Mouse (Mus musculus): ENCODE data around the gene Bmp6. TPM values are rescaled to one million over a fixed set of nuclear protein-coding genes. Genes with fewer than 3 reads are reported as not detected.

The Bmp6 gene
- total and polyA plus RNA-seq, 2 experiments from 2014 or later: 3.8 to 16.3 TPM

- no peak overlapping the region for H3K9ac ChIP-seq
- WGBS: 93% methylated on average over 10 of the region's 10 CpGs
These were observed 162.0 kb downstream of the Bmp6 start for GRCm38 (mm10) chr13:38506936-38507335.

GRCm38 (mm10) chr13:38509681-38510341 lies 164.9 kb downstream of the Bmp6 start:
- no peaks in the 10 kb centered on the region for H3K4me1 ChIP-seq (ENCODE audit: insufficient read depth)
- no peak overlapping the region for H3K4me2 ChIP-seq (ENCODE audit: low read depth)
- H3K36me3 ChIP-seq (ENCODE audit: insufficient read depth): peaks cover 43% of the 10 kb centered on the region
- H3K9ac ChIP-seq: no peak overlapping the region
- no peak overlapping the region for H3K27ac ChIP-seq (ENCODE audit: low read depth, low read length)
- no peak for TF ChIP-seq CTCF (IDR thresholded peaks at IDR 0.05; ENCODE audit: low read depth)
- DNase-seq (peak; percentile 33), ATAC-seq (peak; percentile 25; the same call in 1 of the 2 replicates)
- no peaks in the 10 kb centered on the region for H3K9me3 ChIP-seq (ENCODE audit: low read length)
- H3K27me3 ChIP-seq (ENCODE audit: insufficient read depth, low read length): no peaks in the 10 kb centered on the region
- H3K4me3 ChIP-seq (ENCODE audit: low read depth, low read length): no peak overlapping the region
- WGBS: 73% methylated on average over 8 of the region's 8 CpGs

More at GRCm38 (mm10) chr13:38506936-38507335, 162.0 kb downstream of the Bmp6 start:
- no peak overlapping the region for H3K4me3 ChIP-seq (ENCODE audit: low read depth, low read length)
- no peaks in the 10 kb centered on the region for H3K27me3 ChIP-seq (ENCODE audit: insufficient read depth, low read length)
- H3K4me1 ChIP-seq (ENCODE audit: insufficient read depth): no peaks in the 10 kb centered on the region
- H3K36me3 ChIP-seq (ENCODE audit: insufficient read depth): peaks cover 53% of the 10 kb centered on the region
- DNase-seq (no peak), ATAC-seq (no peak)
- TF ChIP-seq CTCF (IDR thresholded peaks at IDR 0.05; ENCODE audit: low read depth): no peak
- no peak overlapping the region for H3K4me2 ChIP-seq (ENCODE audit: low read depth)
- H3K27ac ChIP-seq (ENCODE audit: low read depth, low read length): no peak overlapping the region
- no peaks in the 10 kb centered on the region for H3K9me3 ChIP-seq (ENCODE audit: low read length)

GRCm38 (mm10) chr13:38511979-38512378 lies 167.1 kb downstream of the Bmp6 start:
- no peak for TF ChIP-seq CTCF (IDR thresholded peaks at IDR 0.05; ENCODE audit: low read depth)
- Histone ChIP-seq H3K36me3 (ENCODE audit: insufficient read depth) (peaks cover 37% of the 10 kb centered on the region), H3K4me1 (ENCODE audit: insufficient read depth) (no peaks in the 10 kb centered on the region), H3K9me3 (ENCODE audit: low read length) (no peaks in the 10 kb centered on the region), H3K27ac (ENCODE audit: low read depth, low read length) (no peak overlapping the region), H3K4me3 (ENCODE audit: low read depth, low read length) (no peak overlapping the region), H3K27me3 (ENCODE audit: insufficient read depth, low read length) (no peaks in the 10 kb centered on the region), H3K9ac (no peak overlapping the region), H3K4me2 (ENCODE audit: low read depth) (no peak overlapping the region)
- ATAC-seq (no peak), DNase-seq (no peak)
- WGBS: 87% methylated on average over 10 of the region's 10 CpGs

- H3K27ac ChIP-seq (ENCODE audit: low read depth, low read length): no peak overlapping the region
- DNase-seq: no peak
- no peak overlapping the region for H3K4me2 ChIP-seq (ENCODE audit: low read depth)
- H3K9ac ChIP-seq: no peak overlapping the region
- H3K9me3 ChIP-seq (ENCODE audit: low read length): no peaks in the 10 kb centered on the region
- peaks cover 50% of the 10 kb centered on the region for H3K36me3 ChIP-seq (ENCODE audit: insufficient read depth)
- no peaks in the 10 kb centered on the region for H3K27me3 ChIP-seq (ENCODE audit: insufficient read depth, low read length)
- no peak for ATAC-seq
- no peak for TF ChIP-seq CTCF (IDR thresholded peaks at IDR 0.05; ENCODE audit: low read depth)
- no peaks in the 10 kb centered on the region for H3K4me1 ChIP-seq (ENCODE audit: insufficient read depth)
- H3K4me3 ChIP-seq (ENCODE audit: low read depth, low read length): no peak overlapping the region
- 92% methylated on average over 7 of the region's 7 CpGs for WGBS
These were observed 169.0 kb downstream of the Bmp6 start for GRCm38 (mm10) chr13:38513921-38514320.

GRCm38 (mm10) chr13:38515431-38515830 lies 170.5 kb downstream of the Bmp6 start:
- Histone ChIP-seq H3K4me1 (ENCODE audit: insufficient read depth) (no peaks in the 10 kb centered on the region), H3K4me3 (ENCODE audit: low read depth, low read length) (no peak overlapping the region), H3K4me2 (ENCODE audit: low read depth) (no peak overlapping the region), H3K27ac (ENCODE audit: low read depth, low read length) (no peak overlapping the region), H3K27me3 (ENCODE audit: insufficient read depth, low read length) (no peaks in the 10 kb centered on the region), H3K36me3 (ENCODE audit: insufficient read depth) (peaks cover 42% of the 10 kb centered on the region), H3K9me3 (ENCODE audit: low read length) (no peaks in the 10 kb centered on the region), H3K9ac (no peak overlapping the region)
- ATAC-seq: no peak
- TF ChIP-seq CTCF (IDR thresholded peaks at IDR 0.05; ENCODE audit: low read depth): no peak
- WGBS: 93% methylated on average over 2 of the region's 2 CpGs
- DNase-seq: no peak

- H3K9ac ChIP-seq: no peak overlapping the region
- H3K4me2 ChIP-seq (ENCODE audit: low read depth): no peak overlapping the region
- H3K27me3 ChIP-seq (ENCODE audit: insufficient read depth, low read length): no peaks in the 10 kb centered on the region
- no peak overlapping the region for H3K27ac ChIP-seq (ENCODE audit: low read depth, low read length)
- ATAC-seq (no peak), DNase-seq (no peak)
- no peaks in the 10 kb centered on the region for H3K4me1 ChIP-seq (ENCODE audit: insufficient read depth)
- H3K9me3 ChIP-seq (ENCODE audit: low read length): no peaks in the 10 kb centered on the region
- no peak overlapping the region for H3K4me3 ChIP-seq (ENCODE audit: low read depth, low read length)
- WGBS: 84% methylated on average over 3 of the region's 3 CpGs
- H3K36me3 ChIP-seq (ENCODE audit: insufficient read depth): peaks cover 42% of the 10 kb centered on the region
- TF ChIP-seq CTCF (IDR thresholded peaks at IDR 0.05; ENCODE audit: low read depth): no peak
These were observed 170.9 kb downstream of the Bmp6 start for GRCm38 (mm10) chr13:38515845-38516244.

GRCm38 (mm10) chr13:38516582-38516981 lies 171.7 kb downstream of the Bmp6 start:
- peaks cover 44% of the 10 kb centered on the region for H3K36me3 ChIP-seq (ENCODE audit: insufficient read depth)

More at GRCm38 (mm10) chr13:38516582-38516981, 171.7 kb downstream of the Bmp6 start:
- H3K9ac ChIP-seq: no peak overlapping the region
- ATAC-seq: no peak
- H3K27ac ChIP-seq (ENCODE audit: low read depth, low read length): no peak overlapping the region
- WGBS: 91% methylated on average over 11 of the region's 11 CpGs
- H3K27me3 ChIP-seq (ENCODE audit: insufficient read depth, low read length): no peaks in the 10 kb centered on the region
- TF ChIP-seq CTCF (IDR thresholded peaks at IDR 0.05; ENCODE audit: low read depth): no peak
- H3K4me1 ChIP-seq (ENCODE audit: insufficient read depth): no peaks in the 10 kb centered on the region
- H3K4me2 ChIP-seq (ENCODE audit: low read depth): no peak overlapping the region
- no peak for DNase-seq
- no peaks in the 10 kb centered on the region for H3K9me3 ChIP-seq (ENCODE audit: low read length)
- H3K4me3 ChIP-seq (ENCODE audit: low read depth, low read length): no peak overlapping the region

Data from forebrain, postnatal 0 days (tissue).